Mouse (Mus musculus): ENCODE data around the gene Mrtfa. TPM values are rescaled to one million over a fixed set of nuclear protein-coding genes. Genes with fewer than 3 reads are reported as not detected.

The Mrtfa gene
- polyA plus RNA-seq, 1 experiment from 2014 or later: 61.9 TPM

GRCm38 (mm10) chr15:81156453-81156852 is 34.1 kb downstream of the Mrtfa start:
- H3K4me3 ChIP-seq (ENCODE audit: inconsistent target): no peak overlapping the region
- peaks cover 98% of the 10 kb centered on the region for H3K79me2 ChIP-seq (ENCODE audit: inconsistent target)
- H3K36me3 ChIP-seq (ENCODE audit: inconsistent target): no peaks in the 10 kb centered on the region
- 95% methylated on average over 2 of the region's 2 CpGs for WGBS (ENCODE audit: missing documents)
- no peak overlapping the region for H3K27ac ChIP-seq

- Histone ChIP-seq H3K79me2 (ENCODE audit: inconsistent target) (peaks cover 92% of the 10 kb centered on the region), H3K4me3 (ENCODE audit: inconsistent target) (no peak overlapping the region), H3K36me3 (ENCODE audit: inconsistent target) (no peaks in the 10 kb centered on the region), H3K27ac (no peak overlapping the region)
- 89% methylated on average over 3 of the region's 3 CpGs for WGBS (ENCODE audit: missing documents)
Measured at GRCm38 (mm10) chr15:81155845-81156244, 34.7 kb downstream of the Mrtfa start.

- H3K36me3 ChIP-seq (ENCODE audit: inconsistent target): no peaks in the 10 kb centered on the region
- WGBS (ENCODE audit: missing documents): 80% methylated on average over 2 of the region's 2 CpGs
- H3K79me2 ChIP-seq (ENCODE audit: inconsistent target): peaks cover 84% of the 10 kb centered on the region
- H3K27ac ChIP-seq: peak overlapping the region; percentile 29
- no peak overlapping the region for H3K4me3 ChIP-seq (ENCODE audit: inconsistent target)
Measured at GRCm38 (mm10) chr15:81154846-81155624, 35.5 kb downstream of the Mrtfa start.

DNA sequence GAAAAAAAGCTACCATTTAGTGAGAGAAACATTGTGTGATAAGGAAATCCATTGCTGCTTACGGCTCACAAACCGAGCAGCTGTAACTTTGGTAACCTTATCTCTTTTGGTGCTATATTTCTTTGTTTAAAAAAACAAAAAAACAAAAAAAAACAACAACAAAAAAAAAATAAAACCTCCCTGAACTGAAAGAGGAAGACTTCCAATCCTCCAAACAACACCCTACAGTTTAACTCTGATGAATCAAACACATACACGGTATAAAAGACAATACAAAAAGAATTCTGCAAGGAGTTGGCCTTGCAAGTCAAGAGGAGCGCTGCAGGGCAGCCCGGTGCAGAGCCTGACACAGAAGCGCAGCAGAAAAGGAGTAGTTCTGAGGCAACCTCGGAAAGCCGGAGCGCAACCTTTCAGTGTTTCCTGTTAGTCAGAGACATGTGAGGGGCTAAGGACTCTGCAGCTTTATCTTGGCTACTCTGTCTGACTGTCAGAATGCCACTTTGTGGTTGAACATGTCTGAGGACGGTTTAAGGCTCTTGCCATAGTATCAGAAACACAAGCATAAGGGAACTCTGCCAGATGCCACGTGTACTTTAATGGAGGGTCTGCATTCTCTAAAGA is 48.5 kb downstream of the Mrtfa start:
- Histone ChIP-seq H3K36me3 (ENCODE audit: inconsistent target) (no peaks in the 10 kb centered on the region), H3K4me3 (ENCODE audit: inconsistent target) (no peak overlapping the region), H3K27ac (peak overlapping the region; percentile 92), H3K79me2 (ENCODE audit: inconsistent target) (peaks cover 75% of the 10 kb centered on the region)
- 44% methylated on average over 11 of the region's 11 CpGs for WGBS (ENCODE audit: missing documents)

DNA sequence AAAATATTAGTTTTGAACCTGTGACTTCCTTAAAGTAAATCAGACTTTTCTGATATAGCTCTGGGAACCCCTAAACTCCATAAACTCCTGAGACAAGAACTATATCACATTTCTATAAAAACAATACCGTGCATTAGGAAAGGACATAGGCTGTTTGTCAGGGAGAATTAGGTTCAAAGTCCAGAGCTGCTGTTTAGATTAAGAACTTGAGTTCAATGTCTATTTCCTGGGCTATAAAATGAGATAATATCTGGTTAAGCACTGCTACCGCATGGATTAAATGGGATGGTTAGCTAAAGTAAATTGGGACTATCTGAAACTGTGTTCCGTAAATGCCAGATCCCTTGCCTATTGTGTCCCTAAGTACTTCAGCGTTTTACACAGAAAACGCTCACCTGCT is 50.6 kb downstream of the Mrtfa start:
- WGBS (ENCODE audit: missing documents): 96% methylated on average over 5 of the region's 5 CpGs
- no peak overlapping the region for H3K27ac ChIP-seq
- no peak overlapping the region for H3K4me3 ChIP-seq (ENCODE audit: inconsistent target)
- H3K79me2 ChIP-seq (ENCODE audit: inconsistent target): peaks cover 93% of the 10 kb centered on the region
- H3K36me3 ChIP-seq (ENCODE audit: inconsistent target): no peaks in the 10 kb centered on the region

- Histone ChIP-seq H3K79me2 (ENCODE audit: inconsistent target) (peaks cover 87% of the 10 kb centered on the region), H3K36me3 (ENCODE audit: inconsistent target) (no peaks in the 10 kb centered on the region), H3K27ac (no peak overlapping the region), H3K4me3 (ENCODE audit: inconsistent target) (no peak overlapping the region)
- 78% methylated on average over 6 of the region's 6 CpGs for WGBS (ENCODE audit: missing documents)
Measured at GRCm38 (mm10) chr15:81137298-81137697, 53.3 kb downstream of the Mrtfa start.

- H3K27ac ChIP-seq: no peak overlapping the region
- WGBS (ENCODE audit: missing documents): 94% methylated on average over 2 of the region's 2 CpGs
- no peaks in the 10 kb centered on the region for H3K36me3 ChIP-seq (ENCODE audit: inconsistent target)
- H3K4me3 ChIP-seq (ENCODE audit: inconsistent target): no peak overlapping the region
- H3K79me2 ChIP-seq (ENCODE audit: inconsistent target): peaks cover 90% of the 10 kb centered on the region
Measured at GRCm38 (mm10) chr15:81133781-81134180, 56.8 kb downstream of the Mrtfa start.

DNA sequence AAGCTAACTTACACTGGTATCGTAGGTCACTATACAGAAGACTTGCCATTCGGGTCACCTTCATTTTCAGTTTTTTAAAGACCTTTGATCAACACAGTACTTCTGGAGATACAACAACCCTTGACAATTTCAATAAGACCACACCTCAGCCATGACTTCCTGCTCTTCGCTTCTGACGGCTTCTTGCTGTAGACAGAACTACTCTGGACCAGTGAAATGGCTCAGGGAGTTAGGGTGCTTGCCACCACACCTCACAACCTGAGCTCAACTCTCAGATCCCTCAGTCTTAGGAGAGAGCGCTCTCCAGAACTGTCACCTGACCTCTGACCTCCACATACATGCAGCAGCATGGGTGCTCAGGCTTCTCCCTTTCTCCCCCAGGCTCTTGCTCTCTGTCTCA is 59.4 kb downstream of the Mrtfa start:
- Histone ChIP-seq H3K4me3 (ENCODE audit: inconsistent target) (no peak overlapping the region), H3K27ac (no peak overlapping the region), H3K36me3 (ENCODE audit: inconsistent target) (no peaks in the 10 kb centered on the region), H3K79me2 (ENCODE audit: inconsistent target) (peaks cover 90% of the 10 kb centered on the region)
- 92% methylated on average over 5 of the region's 5 CpGs for WGBS (ENCODE audit: missing documents)

DNA sequence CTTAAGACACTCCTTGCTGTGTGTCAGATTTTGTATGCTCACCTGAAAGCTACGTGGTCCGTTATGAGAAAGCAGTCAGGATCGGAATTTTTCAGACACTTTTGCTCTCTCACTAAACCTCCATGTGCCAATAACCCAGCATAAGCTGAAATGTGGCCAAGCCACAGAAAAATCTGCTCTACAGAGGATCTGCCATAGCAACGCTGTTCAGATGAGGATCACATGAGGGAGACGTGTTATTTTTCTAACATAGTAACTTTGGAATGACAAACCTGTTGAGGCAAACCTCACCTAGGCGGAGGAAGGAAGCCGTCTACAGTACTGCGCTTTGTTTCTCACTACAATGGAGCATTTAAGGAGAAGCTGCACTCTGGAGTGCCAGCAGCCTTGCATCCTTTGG is 60.6 kb downstream of the Mrtfa start:
- Histone ChIP-seq H3K79me2 (ENCODE audit: inconsistent target) (peaks cover 90% of the 10 kb centered on the region), H3K4me3 (ENCODE audit: inconsistent target) (no peak overlapping the region), H3K27ac (no peak overlapping the region), H3K36me3 (ENCODE audit: inconsistent target) (no peaks in the 10 kb centered on the region)
- 92% methylated on average over 8 of the region's 8 CpGs for WGBS (ENCODE audit: missing documents)

- Histone ChIP-seq H3K79me2 (ENCODE audit: inconsistent target) (peaks cover 82% of the 10 kb centered on the region), H3K27ac (no peak overlapping the region), H3K4me3 (ENCODE audit: inconsistent target) (no peak overlapping the region), H3K36me3 (ENCODE audit: inconsistent target) (no peaks in the 10 kb centered on the region)
- 88% methylated on average over 5 of the region's 5 CpGs for WGBS (ENCODE audit: missing documents)
Measured at GRCm38 (mm10) chr15:81128155-81128838, 62.3 kb downstream of the Mrtfa start.

DNA sequence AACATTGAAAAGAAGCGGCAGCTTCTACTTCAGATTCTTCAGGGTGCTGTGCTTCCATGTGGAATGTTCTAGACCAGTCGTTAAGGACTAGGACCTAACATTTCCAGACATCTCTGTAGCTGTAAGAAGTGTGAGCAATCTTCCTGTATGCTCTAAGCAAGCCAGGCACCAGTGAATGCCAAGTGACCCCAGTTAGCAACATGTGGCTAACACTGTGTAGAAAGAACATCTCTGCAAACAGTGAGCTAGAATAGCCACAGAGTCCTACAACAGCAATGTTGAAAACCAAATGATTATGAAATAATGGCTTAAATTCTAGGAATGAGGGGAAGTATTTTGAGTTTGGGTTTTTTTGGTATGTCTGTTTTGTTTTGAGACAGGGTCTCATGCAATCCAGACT is 66.3 kb downstream of the Mrtfa start:
- no peak overlapping the region for H3K4me3 ChIP-seq (ENCODE audit: inconsistent target)
- H3K79me2 ChIP-seq (ENCODE audit: inconsistent target): peaks cover 89% of the 10 kb centered on the region
- no peaks in the 10 kb centered on the region for H3K36me3 ChIP-seq (ENCODE audit: inconsistent target)
- WGBS (ENCODE audit: missing documents): 84% methylated on average over 2 of the region's 2 CpGs
- peak overlapping the region; percentile 62 for H3K27ac ChIP-seq

- H3K4me3 ChIP-seq (ENCODE audit: inconsistent target): no peak overlapping the region
- 97% methylated on average over 5 of the region's 5 CpGs for WGBS (ENCODE audit: missing documents)
- no peaks in the 10 kb centered on the region for H3K36me3 ChIP-seq (ENCODE audit: inconsistent target)
- peak overlapping the region; percentile 62 for H3K27ac ChIP-seq
- H3K79me2 ChIP-seq (ENCODE audit: inconsistent target): peaks cover 89% of the 10 kb centered on the region
Measured at GRCm38 (mm10) chr15:81123122-81123521, 67.4 kb downstream of the Mrtfa start.

GRCm38 (mm10) chr15:81122535-81122934 is 68.0 kb downstream of the Mrtfa start:
- H3K27ac ChIP-seq: no peak overlapping the region
- WGBS (ENCODE audit: missing documents): 80% methylated on average over 3 of the region's 4 CpGs

DNA sequence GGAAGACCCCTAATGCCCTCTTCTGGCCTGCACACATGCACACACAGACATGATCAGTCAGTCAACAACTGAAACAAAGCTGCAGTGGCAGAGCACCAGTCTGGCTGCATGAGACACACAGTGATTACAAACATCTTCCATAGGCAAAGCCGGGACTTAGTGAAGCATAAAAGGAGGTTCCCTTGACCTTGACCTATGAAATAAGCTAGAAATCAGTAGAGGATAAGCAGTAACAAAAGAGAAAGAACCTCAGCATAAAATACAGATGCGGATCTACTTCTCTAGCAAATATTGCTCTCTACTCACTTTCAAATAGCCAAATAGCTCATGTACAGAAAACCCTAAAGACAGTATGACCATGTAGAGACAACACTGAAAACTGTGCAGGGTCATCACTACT is 68.5 kb downstream of the Mrtfa start:
- WGBS (ENCODE audit: missing documents): 88% methylated on average over 2 of the region's 2 CpGs
- peaks cover 89% of the 10 kb centered on the region for H3K79me2 ChIP-seq (ENCODE audit: inconsistent target)
- no peak overlapping the region for H3K4me3 ChIP-seq (ENCODE audit: inconsistent target)
- H3K27ac ChIP-seq: no peak overlapping the region
- H3K36me3 ChIP-seq (ENCODE audit: inconsistent target): 0 out of 2 replicates have a peak, but pooled peaks cover 6% of the 10 kb centered on the region

More at GRCm38 (mm10) chr15:81122535-81122934, 68.0 kb downstream of the Mrtfa start:
- Histone ChIP-seq H3K4me3 (ENCODE audit: inconsistent target) (no peak overlapping the region), H3K36me3 (ENCODE audit: inconsistent target) (0 out of 2 replicates have a peak, but pooled peaks cover 1% of the 10 kb centered on the region), H3K79me2 (ENCODE audit: inconsistent target) (peaks cover 89% of the 10 kb centered on the region)

- no peak overlapping the region for H3K27ac ChIP-seq
- WGBS (ENCODE audit: missing documents): 95% methylated on average over 7 of the region's 7 CpGs
Measured at GRCm38 (mm10) chr15:81120946-81121345, 69.6 kb downstream of the Mrtfa start.

More at GRCm38 (mm10) chr15:81120946-81121345, 69.6 kb downstream of the Mrtfa start:
- Histone ChIP-seq H3K79me2 (ENCODE audit: inconsistent target) (peaks cover 77% of the 10 kb centered on the region), H3K4me3 (ENCODE audit: inconsistent target) (no peak overlapping the region), H3K36me3 (ENCODE audit: inconsistent target) (0 out of 2 replicates have a peak, but pooled peaks cover 6% of the 10 kb centered on the region)

All from macrophage (primary cell).